23 mouse cellular contexts compared by ENCODE assay signal in genomic region chr10:30504736-30505135, GRCm38 (mm10).
"Had no signal": no experiment of that assay in that cellular context is flagged by ENCODE, and none has a peak within 500 bp of the region (broad histone marks: within the 10 kb centered on the region; RNA-seq: fewer than 3 reads in every experiment).

No protein-coding gene starts in this region.

- H3K9me3 ChIP-seq: limb, embryonic 12.5 days; limb, embryonic 15.5 days; lung, embryonic 15.5 days; megakaryocyte, embryonic 14.5 days; midbrain, embryonic 10.5 days; midbrain, embryonic 13.5 days; neural tube, embryonic 13.5 days had no signal

- H3K4me3 ChIP-seq: left cerebral cortex, adult 2 months; limb, embryonic 12.5 days; limb, embryonic 15.5 days; lung, embryonic 15.5 days; megakaryocyte, embryonic 14.5 days; midbrain, embryonic 10.5 days; midbrain, embryonic 13.5 days; myocyte; neural tube, embryonic 13.5 days had no signal

- H3K4me1 ChIP-seq: limb, embryonic 12.5 days; limb, embryonic 15.5 days; lung, embryonic 15.5 days; megakaryocyte, embryonic 14.5 days; midbrain, embryonic 10.5 days; midbrain, embryonic 13.5 days; neural tube, embryonic 13.5 days had no signal

- H3K27ac ChIP-seq: kidney, postnatal 0 days; left cerebral cortex, adult 2 months; limb, embryonic 12.5 days; limb, embryonic 15.5 days; liver, embryonic 14.5 days; lung, embryonic 15.5 days; midbrain, embryonic 10.5 days; midbrain, embryonic 13.5 days; neural tube, embryonic 13.5 days; stomach, postnatal 0 days had no signal

- H3K27me3 ChIP-seq: limb, embryonic 12.5 days; limb, embryonic 15.5 days; lung, embryonic 15.5 days; megakaryocyte, embryonic 14.5 days; midbrain, embryonic 13.5 days; neural tube, embryonic 13.5 days had no signal

- H3K9ac ChIP-seq: limb, embryonic 12.5 days; limb, embryonic 15.5 days; liver, embryonic 14.5 days; liver, postnatal 0 days; lung, embryonic 15.5 days; midbrain, embryonic 13.5 days; neural tube, embryonic 13.5 days had no signal

- DNase-seq: kidney, postnatal 25 days; layer of hippocampus, postnatal 36 days; liver, postnatal 0 days; lung, postnatal 10 days; lung, postnatal 36 days; retina, postnatal 1 day; thymus, adult 2 months; thymus, postnatal 14 days; thymus, postnatal 4 days had no signal

- ATAC-seq: liver, postnatal 0 days; midbrain, embryonic 13.5 days; midbrain, embryonic 16.5 days had no signal

- H3K4me2 ChIP-seq: limb, embryonic 12.5 days; limb, embryonic 15.5 days; liver, embryonic 11.5 days; lung, embryonic 15.5 days; midbrain, embryonic 13.5 days; neural tube, embryonic 13.5 days had no signal

- H3K36me3 ChIP-seq: limb, embryonic 12.5 days; limb, embryonic 15.5 days; lung, embryonic 15.5 days; midbrain, embryonic 10.5 days; midbrain, embryonic 13.5 days; neural tube, embryonic 13.5 days had no signal
